Mouse (Mus musculus) megakaryocyte, embryonic 14.5 days (primary cell): ENCODE results near the gene Atp1a4.

Source experiments
- FLI1 ChIP-seq: IDR thresholded peaks from 2 replicates; pipeline ENCODE4 v1.6.1; 2012; ENCODE audit warnings: low read length, inconsistent platforms, mixed read lengths
- GATA1 ChIP-seq: IDR thresholded peaks from 3 replicates; pipeline ENCODE4 v1.6.1; 2012; ENCODE audit warnings: mixed read lengths, low read length, inconsistent platforms, borderline replicate concordance

GRCm38 (mm10) chr1:172242401-172242800 is 15.8 kb downstream of the Atp1a4 start:
- TF ChIP-seq GATA1 (no peak), FLI1 (no peak)
